Mouse (Mus musculus) frontal cortex, adult (tissue): ENCODE results near the gene Dqx1.

ENCODE experiments used
- ATAC-seq: cut with Nextera tagmentation; 2 replicates; pipeline ENCODE4 v1.9.2; 2017; ENCODE audit warnings: mild to moderate bottlenecking, moderate library complexity, mixed read lengths; ENCODE audit not compliant: low TSS enrichment

The Dqx1 gene

GRCm38 (mm10) chr6:83033249-83034185 is 24.1 kb upstream of the Dqx1 start, which contains the start of the genes Dok1 and Loxl3:
Dok1 (minus strand) TSS chr6:83033471.
Loxl3 (plus strand) TSS chr6:83034173.
- peak; percentile 29; the same call in 1 of the 2 replicates for ATAC-seq

DNA sequence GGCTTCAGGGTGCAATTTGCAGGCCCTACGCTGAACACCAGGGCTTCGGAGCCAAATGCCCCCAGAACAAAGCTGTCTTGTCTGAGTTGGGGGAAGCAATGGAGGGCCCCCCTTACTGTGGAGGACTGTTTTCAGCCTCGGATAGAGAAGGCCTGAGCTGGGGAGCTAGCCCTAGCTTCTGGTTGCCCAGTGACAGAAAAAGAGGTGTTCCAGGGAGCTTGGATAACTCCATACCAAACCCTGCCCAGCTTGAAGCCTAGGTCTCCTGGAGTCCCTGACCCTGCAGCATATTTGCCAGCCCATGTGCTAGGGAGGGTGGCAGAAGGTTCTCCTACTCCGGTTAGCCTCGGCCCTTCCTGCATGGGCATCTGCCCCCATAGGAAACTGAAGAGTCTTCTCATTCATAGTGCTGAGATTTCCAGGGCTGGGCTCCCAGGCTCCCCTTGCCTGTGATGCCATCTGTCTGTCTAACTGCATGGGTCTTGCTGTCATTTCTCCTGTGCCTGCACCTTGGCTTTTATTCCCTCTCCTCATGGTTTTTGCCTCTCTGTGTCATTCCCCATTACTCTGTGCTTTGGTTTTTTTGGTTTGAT is 23.1 kb upstream of the Dqx1 start:
- ATAC-seq, result no peak

DNA sequence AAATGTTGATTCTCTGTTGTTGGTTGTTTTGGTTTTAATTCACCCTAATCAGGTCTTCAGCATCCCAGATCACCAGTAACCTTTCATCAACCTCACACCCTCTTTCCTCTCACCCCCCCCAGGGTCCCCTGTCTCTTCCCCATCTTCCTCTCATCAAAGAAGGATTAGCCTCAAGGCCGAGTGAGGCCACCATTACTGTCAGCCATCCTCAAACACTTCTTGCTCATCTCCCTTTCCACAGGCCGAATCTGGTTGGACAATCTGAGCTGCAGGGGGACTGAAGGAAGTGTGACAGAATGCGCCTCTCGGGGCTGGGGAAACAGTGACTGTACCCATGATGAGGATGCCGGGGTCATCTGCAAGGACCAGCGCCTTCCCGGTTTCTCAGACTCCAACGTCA is 20.5 kb upstream of the Dqx1 start:
- no peak for ATAC-seq

DNA sequence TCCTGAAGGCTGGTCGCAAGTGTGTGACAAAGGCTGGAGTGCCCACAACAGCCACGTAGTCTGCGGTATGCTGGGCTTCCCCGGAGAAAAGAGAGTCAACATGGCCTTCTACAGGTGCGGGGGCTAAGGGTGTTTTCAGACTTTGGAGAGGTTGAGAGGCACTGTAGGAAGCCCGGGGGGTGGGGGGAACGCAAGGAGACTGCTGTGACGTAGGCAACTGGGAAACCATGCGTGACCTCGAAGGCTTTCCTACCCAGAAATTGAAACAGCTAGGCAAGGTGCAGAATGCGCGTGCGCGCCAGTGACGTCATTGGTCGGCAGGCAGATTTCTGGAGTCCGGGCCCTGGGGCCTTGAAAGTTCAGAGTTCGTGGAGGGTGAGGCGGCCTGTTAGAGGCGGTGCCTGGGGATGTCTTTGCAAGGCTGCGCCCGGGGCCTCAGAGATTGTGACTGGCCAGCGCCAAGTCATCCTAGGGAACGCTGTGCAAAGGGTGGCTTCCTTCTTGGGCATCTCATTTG is 19.1 kb upstream of the Dqx1 start:
- ATAC-seq, result peak; percentile 87

DNA sequence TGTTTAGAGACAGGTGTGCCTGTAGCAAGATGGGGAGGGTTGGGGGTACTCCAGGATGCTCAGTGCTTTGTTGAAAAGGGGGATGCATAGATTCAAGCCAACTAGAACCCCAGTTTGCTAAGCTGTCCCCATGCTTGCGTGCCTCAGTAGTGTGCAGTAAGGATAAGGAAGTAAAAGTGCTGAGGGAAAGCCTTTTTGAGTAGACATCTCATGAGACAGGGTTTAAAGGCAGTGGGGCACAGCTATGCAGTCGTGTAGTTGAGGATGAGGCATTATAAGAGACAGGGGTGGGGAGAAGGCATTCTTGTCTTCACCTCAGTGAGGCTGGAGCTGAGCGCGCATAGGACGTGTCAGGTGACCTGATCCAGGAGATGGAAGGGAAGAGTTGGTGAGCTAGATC is 17.0 kb upstream of the Dqx1 start:
- no peak for ATAC-seq

- no peak for ATAC-seq
These were observed 14.1 kb upstream of the Dqx1 start for GRCm38 (mm10) chr6:83043561-83043960.

DNA sequence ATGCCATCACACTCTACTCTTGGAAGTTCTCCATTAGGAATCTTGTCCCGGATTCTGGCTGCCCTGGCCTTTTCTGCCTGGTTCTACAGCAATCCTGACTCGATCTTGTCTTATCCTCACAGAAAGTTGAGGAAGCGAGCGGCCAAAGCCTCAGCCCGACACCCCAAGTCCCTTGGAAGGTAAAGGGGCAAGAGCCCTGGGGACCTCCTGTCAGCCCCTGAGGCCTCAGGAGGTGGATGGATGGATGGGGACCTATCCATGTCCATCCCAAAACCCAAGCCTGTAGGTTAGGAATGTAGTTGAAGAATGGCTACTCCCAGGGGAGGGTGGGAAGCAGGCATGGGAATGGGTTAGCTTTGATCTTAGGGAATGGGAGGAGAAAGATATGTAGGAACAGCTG is 13.7 kb upstream of the Dqx1 start:
- no peak for ATAC-seq

DNA sequence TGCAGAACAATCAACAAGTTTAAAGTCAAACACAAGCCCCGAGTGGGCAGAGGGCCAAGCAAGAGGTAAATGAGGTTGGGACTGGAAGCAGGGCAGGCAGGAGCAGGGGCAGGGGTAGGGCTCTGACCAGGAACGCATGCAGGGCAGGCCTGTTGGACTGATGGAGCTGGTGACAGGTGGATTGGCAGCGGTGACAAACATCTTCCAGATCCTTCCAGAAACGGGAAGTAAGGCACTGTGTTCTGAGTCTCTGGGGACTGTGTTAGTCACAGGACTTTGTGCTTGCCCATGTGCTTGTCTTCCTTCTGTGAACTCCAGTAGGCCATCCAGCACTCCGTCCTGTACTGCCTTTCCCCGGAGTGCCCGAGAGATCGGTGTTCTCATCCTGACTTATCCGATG is 12.9 kb upstream of the Dqx1 start:
- ATAC-seq, result no peak; the same call in 1 of the 2 replicates

GRCm38 (mm10) chr6:83049367-83049766 is 8.3 kb upstream of the Dqx1 start:
- no peak for ATAC-seq

DNA sequence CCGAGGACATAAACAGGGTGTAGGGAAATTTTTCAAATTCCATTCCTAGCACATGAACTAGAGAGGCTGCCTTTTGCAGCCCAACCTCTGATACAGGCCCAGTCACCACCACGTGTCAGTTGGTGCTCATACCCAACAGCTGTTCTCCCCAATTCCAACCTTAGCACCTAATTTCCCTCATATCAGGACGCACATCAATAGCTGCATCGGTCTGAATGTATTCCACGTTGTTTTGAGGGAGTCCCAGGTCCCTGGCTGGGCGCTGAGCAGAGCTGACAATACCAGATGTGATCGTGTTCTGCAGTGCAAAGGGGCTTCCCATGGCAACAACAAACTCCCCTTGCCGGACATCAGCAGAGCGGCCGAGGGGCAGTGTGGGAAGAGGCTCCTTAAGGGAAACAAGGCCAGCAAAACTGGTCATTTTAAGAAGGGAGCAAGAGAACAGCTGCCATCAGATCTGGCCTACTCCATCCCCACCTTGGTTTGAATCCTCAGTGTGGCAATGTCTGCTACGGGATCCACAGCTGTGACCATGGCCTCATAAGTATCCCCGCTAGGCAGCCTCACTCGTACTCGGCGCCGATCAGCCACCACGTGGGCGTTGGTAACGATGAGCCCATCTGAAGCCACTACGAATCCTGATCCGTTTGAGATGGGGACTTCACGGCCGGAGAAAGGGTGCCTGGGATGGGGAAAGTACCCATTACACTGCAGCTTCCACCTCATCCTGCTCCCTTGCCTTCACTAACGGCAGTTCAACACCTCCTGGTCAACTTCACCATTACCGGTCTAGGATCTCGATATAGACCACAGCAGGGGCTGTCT is 4.3 kb upstream of the Dqx1 start:
- peak; percentile 9; the same call in 1 of the 2 replicates for ATAC-seq

GRCm38 (mm10) chr6:83054074-83054851 is 3.4 kb upstream of the Dqx1 start, which contains the start of gene Aup1:
Aup1 (plus strand) TSS chr6:83054521.
- peak; percentile 89 for ATAC-seq

- ATAC-seq, result peak; percentile 24
These were observed 2.7 kb upstream of the Dqx1 start, which contains the start of gene Htra2 for GRCm38 (mm10) chr6:83054871-83055431. Htra2 (minus strand) TSS chr6:83055273.

- ATAC-seq, result no peak
These were observed 1.1 kb downstream of the Dqx1 start for GRCm38 (mm10) chr6:83058725-83059124.

DNA sequence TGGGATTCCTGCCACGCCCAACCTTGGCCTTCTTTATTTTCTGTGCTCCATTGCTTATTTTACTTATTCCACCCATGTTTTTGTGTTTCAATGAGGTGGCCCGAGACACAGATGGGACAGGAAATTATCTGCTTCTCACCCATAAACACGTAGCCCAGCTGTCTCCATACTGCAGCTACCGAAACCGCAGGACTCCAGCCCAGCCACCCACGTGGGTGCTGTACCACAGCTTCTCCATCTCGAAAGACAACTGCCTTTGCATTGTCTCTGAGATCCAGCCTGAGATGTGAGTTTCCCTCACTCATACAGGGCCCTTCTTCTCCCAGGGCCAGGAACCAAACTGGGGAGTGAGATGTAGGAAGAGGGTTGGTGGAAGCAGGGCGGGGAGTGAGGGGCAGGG is 8.4 kb downstream of the Dqx1 start:
- no peak for ATAC-seq

DNA sequence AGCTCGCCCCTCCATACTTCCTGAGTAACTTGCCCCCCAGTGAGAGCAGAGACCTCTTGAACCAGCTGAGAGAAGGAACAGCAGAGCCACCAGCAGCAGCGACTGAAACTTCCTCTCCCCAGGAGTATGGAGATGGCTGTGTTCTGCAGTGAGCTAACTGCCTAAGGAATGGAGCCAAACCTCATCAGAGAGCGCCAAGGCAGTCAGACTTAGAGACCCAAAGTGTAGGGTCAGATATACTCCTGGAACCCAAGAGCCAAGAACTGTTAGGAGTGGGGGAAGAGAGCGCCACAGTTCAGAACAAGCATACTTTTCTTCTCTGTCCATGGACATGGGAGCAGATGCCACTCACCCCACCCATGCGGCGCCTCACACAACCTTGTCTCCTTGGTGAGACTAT is 8.8 kb downstream of the Dqx1 start:
- no peak for ATAC-seq

DNA sequence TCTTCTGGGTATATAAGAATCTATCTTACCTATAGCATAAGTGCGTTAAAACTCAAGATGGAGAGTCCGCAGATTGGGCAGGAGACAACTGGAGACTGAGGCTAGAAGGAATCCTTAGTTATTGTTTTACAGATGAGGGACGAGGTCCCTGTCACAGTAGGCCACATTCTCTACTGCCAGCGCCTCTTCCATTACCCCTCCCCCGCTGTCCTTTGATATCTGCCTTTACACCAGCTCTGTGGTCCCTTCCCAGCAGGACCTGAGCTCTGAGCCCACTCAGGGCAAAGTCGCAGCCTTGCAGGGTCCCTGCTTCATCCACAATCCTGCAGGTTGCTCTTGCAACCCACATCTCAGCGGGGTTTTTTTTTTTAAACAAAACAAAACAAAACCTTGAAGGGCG is 10.6 kb downstream of the Dqx1 start:
- ATAC-seq, result no peak

- no peak for ATAC-seq
These were observed 11.3 kb downstream of the Dqx1 start for GRCm38 (mm10) chr6:83068706-83069487.

DNA sequence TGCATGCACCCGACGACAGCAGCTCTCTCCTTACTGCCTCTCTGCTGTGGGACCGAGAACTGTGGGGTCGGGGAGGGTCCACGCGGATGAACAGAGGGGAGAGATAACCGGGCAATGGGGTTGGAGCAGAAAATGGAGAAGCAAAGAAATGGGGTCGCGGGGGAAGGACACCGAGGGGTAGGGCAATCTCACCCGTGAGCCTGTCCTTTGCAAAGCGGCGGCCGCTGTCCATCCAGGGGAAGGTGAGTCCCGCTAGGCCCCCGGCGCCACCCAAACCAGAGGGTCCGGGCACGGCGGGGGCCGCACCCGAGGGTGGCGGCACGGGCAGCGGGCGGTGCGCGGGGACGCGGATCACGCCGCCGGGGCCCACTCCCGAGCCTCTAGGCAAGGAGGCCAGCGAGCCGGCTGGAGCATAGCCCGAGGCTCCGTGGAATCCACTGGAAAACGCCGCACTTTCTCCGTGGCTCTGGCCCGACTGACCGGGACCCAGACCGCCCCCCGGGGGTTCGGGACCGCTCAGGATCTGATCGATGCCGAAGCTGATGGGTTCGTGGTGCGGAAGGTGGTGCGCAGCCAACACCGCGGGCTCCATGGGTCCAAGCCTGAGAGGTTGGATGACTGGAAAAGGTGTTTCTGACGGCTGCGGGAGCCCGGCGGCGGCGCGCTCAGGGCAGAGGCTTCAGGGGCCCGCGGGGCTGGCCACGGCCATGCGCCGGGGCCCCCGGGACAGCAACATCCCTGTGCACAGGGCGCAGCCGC is 12.0 kb downstream of the Dqx1 start:
- no peak for ATAC-seq

DNA sequence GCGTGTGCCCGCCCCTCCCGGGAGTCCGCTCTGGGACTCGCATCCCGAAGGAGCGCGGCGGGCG is 12.4 kb downstream of the Dqx1 start, which contains the start of gene Tlx2:
Gene Tlx2 (minus strand): TSS at position 47 of the 64 bp plus-strand sequence.
- no peak for ATAC-seq
